Mouse (Mus musculus) C2C12 (cell line): ENCODE measurements at regions not wholly inside any gene's neighbourhood (a gene's known extent, or its start where the extent isn't known, plus 50 kb on each side); places are given as distances from the start of the nearest gene placed in this dataset.

Source experiments
- H3K27me3 ChIP-seq: one replicate; pipeline ENCODE4 v1.6.1; 2011; ENCODE audit not compliant: control insufficient read depth, insufficient read depth, insufficient read length
- H3K36me3 ChIP-seq: one replicate; pipeline ENCODE4 v1.6.1; 2011; ENCODE audit not compliant: control insufficient read depth, insufficient read depth
- H3K4me3 ChIP-seq: one replicate; pipeline ENCODE4 v1.5.1; 2011; ENCODE audit warnings: mild to moderate bottlenecking, control low read depth; ENCODE audit not compliant: poor library complexity, insufficient read depth, severe bottlenecking
- H3K79me2 ChIP-seq: one replicate; pipeline ENCODE4 v1.6.1; 2011; ENCODE audit not compliant: control insufficient read depth, insufficient read depth
- H3K79me3 ChIP-seq: one replicate; pipeline ENCODE4 v1.6.1; 2011; ENCODE audit warnings: low read depth, control low read depth
- H3ac ChIP-seq: one replicate; pipeline ENCODE3; 2011; ENCODE audit warnings: low read depth; ENCODE audit not compliant: control insufficient read depth, insufficient read length
- CEBPB ChIP-seq: IDR thresholded peaks from one replicate; pipeline ENCODE4 v1.6.1; 2011; ENCODE audit warnings: low read depth, mild to moderate bottlenecking, control low read depth, moderate library complexity
- CTCF ChIP-seq: IDR thresholded peaks from one replicate; pipeline ENCODE4 v1.5.1; 2011; ENCODE audit not compliant: control insufficient read depth, insufficient read depth, insufficient read length
- FOSL1 ChIP-seq: IDR thresholded peaks from one replicate; pipeline ENCODE4 v1.8.0; 2011; ENCODE audit warnings: mild to moderate bottlenecking, low read length; ENCODE audit not compliant: poor library complexity, insufficient read depth, severe bottlenecking
- MAX ChIP-seq: IDR thresholded peaks from one replicate; pipeline ENCODE4 v1.6.1; 2011; ENCODE audit warnings: mild to moderate bottlenecking, control low read depth
- MYOD1 ChIP-seq: IDR thresholded peaks from one replicate; pipeline ENCODE4 v1.6.1; 2011; ENCODE audit warnings: low read depth; ENCODE audit not compliant: control insufficient read depth, insufficient read length
- MYOG ChIP-seq: IDR thresholded peaks from one replicate; pipeline ENCODE4 v1.6.1; 2011; ENCODE audit not compliant: control insufficient read depth, insufficient read length; ENCODE audit errors: extremely low read depth
- USF1 ChIP-seq: IDR thresholded peaks from one replicate; pipeline ENCODE4 v1.6.1; 2011; ENCODE audit warnings: low read depth, mild to moderate bottlenecking, control low read depth, moderate library complexity

GRCm38 (mm10) chr2:116639935-116640334 lies 238.6 kb upstream of the Tmco5 start:
- no peaks in the 10 kb centered on the region for H3K36me3 ChIP-seq
- H3K79me3 ChIP-seq, result no peaks in the 10 kb centered on the region

GRCm38 (mm10) chr2:116652106-116652505 lies 226.4 kb upstream of the Tmco5 start:
- no peaks in the 10 kb centered on the region for H3K79me2 ChIP-seq
- TF ChIP-seq CTCF, result no peak
- TF ChIP-seq MYOD1, result no peak
- TF ChIP-seq USF1, result no peak
- TF ChIP-seq CEBPB, result no peak
- no peak for TF ChIP-seq FOSL1
- no peak for TF ChIP-seq MYOG
- TF ChIP-seq MAX, result no peak
- H3K27me3 ChIP-seq, result no peaks in the 10 kb centered on the region
- no peak overlapping the region for H3ac ChIP-seq
- H3K4me3 ChIP-seq, result no peak overlapping the region
- H3K36me3 ChIP-seq, result no peaks in the 10 kb centered on the region
- no peaks in the 10 kb centered on the region for H3K79me3 ChIP-seq

More at GRCm38 (mm10) chr2:116639935-116640334, 238.6 kb upstream of the Tmco5 start:
- no peak overlapping the region for H3ac ChIP-seq
- no peak overlapping the region for H3K4me3 ChIP-seq
- no peaks in the 10 kb centered on the region for H3K79me2 ChIP-seq
- TF ChIP-seq MYOG (no peak), MYOD1 (no peak), CEBPB (no peak), FOSL1 (no peak), CTCF (no peak), MAX (no peak), USF1 (no peak)
- H3K27me3 ChIP-seq, result no peaks in the 10 kb centered on the region

GRCm38 (mm10) chr2:116685756-116686155 lies 192.7 kb upstream of the Tmco5 start:
- Histone ChIP-seq H3K27me3 (no peaks in the 10 kb centered on the region), H3K79me2 (no peaks in the 10 kb centered on the region), H3K79me3 (no peaks in the 10 kb centered on the region), H3ac (no peak overlapping the region), H3K36me3 (no peaks in the 10 kb centered on the region), H3K4me3 (no peak overlapping the region)
- TF ChIP-seq FOSL1 (no peak), MAX (no peak), CTCF (no peak), MYOD1 (no peak), USF1 (no peak), CEBPB (no peak), MYOG (no peak)

- Histone ChIP-seq H3K4me3 (no peak overlapping the region), H3K79me3 (no peaks in the 10 kb centered on the region), H3K79me2 (no peaks in the 10 kb centered on the region), H3K36me3 (no peaks in the 10 kb centered on the region), H3ac (no peak overlapping the region), H3K27me3 (peaks cover 10% of the 10 kb centered on the region)
- no peak for TF ChIP-seq FOSL1
- no peak for TF ChIP-seq CEBPB
- no peak for TF ChIP-seq CTCF
- TF ChIP-seq MAX, result no peak
- no peak for TF ChIP-seq USF1
Measured at GRCm38 (mm10) chr2:116697542-116697941, 180.9 kb upstream of the Tmco5 start.

GRCm38 (mm10) chr2:116704705-116705104 lies 173.8 kb upstream of the Tmco5 start:
- Histone ChIP-seq H3K36me3 (no peaks in the 10 kb centered on the region), H3K79me2 (no peaks in the 10 kb centered on the region), H3ac (no peak overlapping the region), H3K27me3 (no peaks in the 10 kb centered on the region), H3K4me3 (no peak overlapping the region), H3K79me3 (no peaks in the 10 kb centered on the region)
- no peak for TF ChIP-seq USF1
- no peak for TF ChIP-seq CTCF
- TF ChIP-seq MYOD1, result no peak

- H3K79me3 ChIP-seq, result no peaks in the 10 kb centered on the region
- TF ChIP-seq CEBPB, result no peak
- TF ChIP-seq MAX, result no peak
- TF ChIP-seq CTCF, result no peak
- TF ChIP-seq MYOG, result no peak
- no peak for TF ChIP-seq USF1
- TF ChIP-seq MYOD1, result no peak
- no peak for TF ChIP-seq FOSL1
- no peak overlapping the region for H3K4me3 ChIP-seq
- H3ac ChIP-seq, result no peak overlapping the region
- no peaks in the 10 kb centered on the region for H3K79me2 ChIP-seq
- no peaks in the 10 kb centered on the region for H3K36me3 ChIP-seq
- no peaks in the 10 kb centered on the region for H3K27me3 ChIP-seq
Measured at GRCm38 (mm10) chr2:116709608-116710007, 168.9 kb upstream of the Tmco5 start.
